Mouse (Mus musculus) stomach, embryonic 15.5 days (tissue): ENCODE measurements around the gene Ablim1. TPM values are rescaled to one million over a fixed set of nuclear protein-coding genes. Genes with fewer than 3 reads are reported as not detected.
A peak's percentile ranks its signal among the peaks of the same experiment; 100 is the strongest.

Experiments
- ATAC-seq: fragments of 200-750 bp; cut with Nextera tagmentation; 2 replicates; pipeline ENCODE4 v1.8.0; 2017; ENCODE audit warnings: low read depth, moderate number of reproducible peaks, moderate TSS enrichment; ENCODE audit not compliant: insufficient read depth, low FRiP score
- H3K27ac ChIP-seq: fragments of 300-500 bp; sonication (generic); 2 replicates; pipeline ENCODE4 v1.5.1; 2015; ENCODE audit warnings: mild to moderate bottlenecking, inconsistent platforms
- H3K27me3 ChIP-seq: fragments of 300-500 bp; sonication (generic); replicated peaks from 2 replicates; pipeline ENCODE4 v1.6.1; 2015; ENCODE audit warnings: inconsistent platforms
- H3K36me3 ChIP-seq: fragments of 300-500 bp; sonication (generic); 2 replicates; pipeline ENCODE4 v1.6.1; 2015; ENCODE audit warnings: inconsistent platforms
- H3K4me1 ChIP-seq: fragments of 300-500 bp; sonication (generic); 2 replicates; pipeline ENCODE4 v1.6.1; 2015; ENCODE audit warnings: inconsistent platforms
- H3K4me2 ChIP-seq: fragments of 300-500 bp; sonication (generic); 2 replicates; pipeline ENCODE4 v1.6.1; 2015; ENCODE audit warnings: mild to moderate bottlenecking, inconsistent platforms
- H3K4me3 ChIP-seq: fragments of 300-500 bp; sonication (generic); replicated peaks from 2 replicates; pipeline ENCODE4 v1.5.1; 2015; ENCODE audit warnings: inconsistent platforms
- H3K9ac ChIP-seq: fragments of 300-500 bp; sonication (generic); 2 replicates; pipeline ENCODE4 v1.6.1; 2015; ENCODE audit warnings: inconsistent platforms
- H3K9me3 ChIP-seq: fragments of 300-500 bp; sonication (generic); 2 replicates; pipeline ENCODE4 v1.6.1; 2016; ENCODE audit warnings: inconsistent platforms
- WGBS: fragments of 180-500 bp; shearing (Covaris S2); methylation state at CpG from one replicate; pipeline ENCODE4 v1.1.7; 2015; 5-methylcytosine and 5-hydroxymethylcytosine counted together
- polyA plus RNA-seq: library from polyadenylated mRNA; unstranded; fragments of >200 nt; fragmentation: Nextera tagmentation; extraction: Ambion mirVana; gene quantifications from 2 replicates; pipeline ENCODE4 v1.2.1, GENCODE M21; 2015

Ablim1 gene
- polyA plus RNA-seq, 1 experiment from 2014 or later: 41.2 TPM

- 86% methylated on average over 5 of the region's 5 CpGs for WGBS
- Histone ChIP-seq H3K4me3 (no peak overlapping the region), H3K9ac (no peak overlapping the region)
These were observed 43.1 kb upstream of the Ablim1 start for GRCm38 (mm10) chr19:57357811-57358210.

GRCm38 (mm10) chr19:57357244-57357643 is 42.5 kb upstream of the Ablim1 start:
- ATAC-seq: no peak
- no peak overlapping the region for H3K4me3 ChIP-seq
- H3K36me3 ChIP-seq: no peaks in the 10 kb centered on the region
- H3K27me3 ChIP-seq: no peaks in the 10 kb centered on the region
- no peak overlapping the region for H3K27ac ChIP-seq
- H3K4me2 ChIP-seq: no peak overlapping the region
- H3K9ac ChIP-seq: no peak overlapping the region
- H3K4me1 ChIP-seq: peaks cover 23% of the 10 kb centered on the region
- 84% methylated on average over 6 of the region's 6 CpGs for WGBS
- H3K9me3 ChIP-seq: no peaks in the 10 kb centered on the region

More at GRCm38 (mm10) chr19:57357811-57358210, 43.1 kb upstream of the Ablim1 start:
- no peak for ATAC-seq
- no peaks in the 10 kb centered on the region for H3K36me3 ChIP-seq
- no peaks in the 10 kb centered on the region for H3K27me3 ChIP-seq
- H3K4me1 ChIP-seq: peaks cover 28% of the 10 kb centered on the region
- H3K4me2 ChIP-seq: peak overlapping the region; percentile 29
- peak overlapping the region; percentile 23 for H3K27ac ChIP-seq
- H3K9me3 ChIP-seq: no peaks in the 10 kb centered on the region

GRCm38 (mm10) chr19:57356273-57356672 is 41.6 kb upstream of the Ablim1 start:
- WGBS: 40% methylated on average over 7 of the region's 7 CpGs
- Histone ChIP-seq H3K36me3 (no peaks in the 10 kb centered on the region), H3K9me3 (no peaks in the 10 kb centered on the region), H3K27me3 (no peaks in the 10 kb centered on the region), H3K4me2 (0 out of 2 replicates have a peak overlapping the region, but pooled peaks have one; percentile 13), H3K4me3 (no peak overlapping the region), H3K27ac (peak overlapping the region; percentile 73), H3K4me1 (peaks cover 23% of the 10 kb centered on the region), H3K9ac (no peak overlapping the region)
- no peak for ATAC-seq

GRCm38 (mm10) chr19:57355451-57356251 is 40.9 kb upstream of the Ablim1 start:
- 0 out of 2 replicates have a peak overlapping the region, but pooled peaks have one; percentile 13 for H3K4me2 ChIP-seq
- 49% methylated on average over 16 of the region's 16 CpGs for WGBS
- H3K36me3 ChIP-seq: no peaks in the 10 kb centered on the region
- peaks cover 23% of the 10 kb centered on the region for H3K4me1 ChIP-seq
- no peak for ATAC-seq
- H3K9me3 ChIP-seq: no peaks in the 10 kb centered on the region
- H3K27me3 ChIP-seq: no peaks in the 10 kb centered on the region
- peak overlapping the region; percentile 73 for H3K27ac ChIP-seq
- H3K9ac ChIP-seq: no peak overlapping the region
- no peak overlapping the region for H3K4me3 ChIP-seq

GRCm38 (mm10) chr19:57354715-57355114 is 40.0 kb upstream of the Ablim1 start:
- Histone ChIP-seq H3K27ac (peak overlapping the region; percentile 73; the same call in 1 of the 2 replicates), H3K9ac (no peak overlapping the region), H3K36me3 (no peaks in the 10 kb centered on the region), H3K9me3 (no peaks in the 10 kb centered on the region), H3K4me2 (no peak overlapping the region), H3K4me1 (peaks cover 23% of the 10 kb centered on the region), H3K27me3 (no peaks in the 10 kb centered on the region), H3K4me3 (no peak overlapping the region)
- ATAC-seq: no peak
- 73% methylated on average over 6 of the region's 6 CpGs for WGBS

GRCm38 (mm10) chr19:57354050-57354449 is 39.3 kb upstream of the Ablim1 start:
- no peak overlapping the region for H3K9ac ChIP-seq
- no peak overlapping the region for H3K27ac ChIP-seq
- no peak for ATAC-seq
- H3K36me3 ChIP-seq: no peaks in the 10 kb centered on the region
- peaks cover 23% of the 10 kb centered on the region for H3K4me1 ChIP-seq
- no peaks in the 10 kb centered on the region for H3K9me3 ChIP-seq
- H3K4me3 ChIP-seq: no peak overlapping the region
- WGBS: 93% methylated on average over 11 of the region's 11 CpGs
- no peaks in the 10 kb centered on the region for H3K27me3 ChIP-seq
- no peak overlapping the region for H3K4me2 ChIP-seq

GRCm38 (mm10) chr19:57353228-57353627 is 38.5 kb upstream of the Ablim1 start:
- H3K27me3 ChIP-seq: no peaks in the 10 kb centered on the region
- H3K9me3 ChIP-seq: no peaks in the 10 kb centered on the region
- peaks cover 15% of the 10 kb centered on the region for H3K4me1 ChIP-seq
- H3K9ac ChIP-seq: no peak overlapping the region
- no peaks in the 10 kb centered on the region for H3K36me3 ChIP-seq
- H3K4me2 ChIP-seq: no peak overlapping the region
- no peak overlapping the region for H3K27ac ChIP-seq
- WGBS: 84% methylated on average over 10 of the region's 10 CpGs
- no peak for ATAC-seq
- H3K4me3 ChIP-seq: no peak overlapping the region

- Histone ChIP-seq H3K9ac (no peak overlapping the region), H3K4me2 (no peak overlapping the region), H3K9me3 (no peaks in the 10 kb centered on the region), H3K27me3 (no peaks in the 10 kb centered on the region), H3K4me1 (peaks cover 15% of the 10 kb centered on the region), H3K27ac (no peak overlapping the region), H3K36me3 (no peaks in the 10 kb centered on the region), H3K4me3 (no peak overlapping the region)
- 66% methylated on average over 12 of the region's 12 CpGs for WGBS
- no peak for ATAC-seq
These were observed 37.7 kb upstream of the Ablim1 start for GRCm38 (mm10) chr19:57352337-57352935.

- Histone ChIP-seq H3K36me3 (no peaks in the 10 kb centered on the region), H3K4me1 (no peaks in the 10 kb centered on the region), H3K27me3 (no peaks in the 10 kb centered on the region), H3K4me2 (no peak overlapping the region), H3K27ac (no peak overlapping the region), H3K9me3 (no peaks in the 10 kb centered on the region; the same call in 1 of the 2 replicates), H3K4me3 (no peak overlapping the region), H3K9ac (no peak overlapping the region)
- no peak for ATAC-seq
These were observed 34.4 kb upstream of the Ablim1 start for GRCm38 (mm10) chr19:57349096-57349495.

GRCm38 (mm10) chr19:57344678-57345077 is 30.0 kb upstream of the Ablim1 start:
- Histone ChIP-seq H3K27ac (no peak overlapping the region), H3K27me3 (no peaks in the 10 kb centered on the region), H3K36me3 (no peaks in the 10 kb centered on the region), H3K9ac (no peak overlapping the region), H3K9me3 (no peaks in the 10 kb centered on the region; the same call in 1 of the 2 replicates), H3K4me2 (no peak overlapping the region), H3K4me1 (no peaks in the 10 kb centered on the region), H3K4me3 (no peak overlapping the region)
- 80% methylated on average over 1 of the region's 1 CpGs for WGBS
- no peak for ATAC-seq

- WGBS: 65% methylated on average over 5 of the region's 5 CpGs
- no peaks in the 10 kb centered on the region; the same call in 1 of the 2 replicates for H3K9me3 ChIP-seq
- no peaks in the 10 kb centered on the region for H3K27me3 ChIP-seq
- H3K9ac ChIP-seq: no peak overlapping the region
- no peak overlapping the region for H3K4me2 ChIP-seq
- H3K4me3 ChIP-seq: no peak overlapping the region
- no peak for ATAC-seq
- H3K27ac ChIP-seq: no peak overlapping the region
- no peaks in the 10 kb centered on the region for H3K36me3 ChIP-seq
- no peaks in the 10 kb centered on the region for H3K4me1 ChIP-seq
These were observed 29.1 kb upstream of the Ablim1 start for GRCm38 (mm10) chr19:57343860-57344259.
